Comparison of ENCODE assay signal across 8 mouse cellular contexts in the genomic region with DNA sequence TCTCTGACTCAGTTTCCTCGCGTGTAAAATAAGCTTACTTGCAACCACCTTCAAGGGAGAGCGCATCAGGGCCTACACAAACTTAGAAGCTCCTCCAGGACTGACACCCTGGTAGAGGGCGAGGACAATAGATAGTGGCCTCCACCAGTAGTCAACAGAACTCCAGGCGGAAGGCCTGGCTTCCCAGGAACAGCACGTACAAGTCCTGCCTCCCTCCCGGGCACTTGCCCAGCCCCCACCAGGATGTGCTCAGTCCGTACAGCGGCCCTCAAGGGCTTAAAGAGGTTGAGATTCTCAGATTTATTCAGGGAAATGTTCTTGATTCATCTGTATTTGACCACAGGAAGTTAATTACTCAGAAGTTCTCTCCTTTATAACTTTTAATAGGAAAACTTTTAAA. TPM values are rescaled to one million over a fixed set of nuclear protein-coding genes. Genes with fewer than 3 reads are reported as not detected.
DNase-seq lines count a peak whose midpoint lies in the region; ATAC-seq and TF ChIP-seq lines count a peak whose summit lies in the region.

No protein-coding gene starts in this region.

- peaks cover 3% of the 10 kb centered on the region; the same call in 1 of the 2 replicates for H3K4me1 ChIP-seq in forebrain, embryonic 14.5 days (ENCODE audit: control insufficient read depth, insufficient read depth, low read length)
- peaks cover 14% of the 10 kb centered on the region for H3K4me1 ChIP-seq in hindbrain, embryonic 13.5 days (replicated peaks)
- peaks cover 22% of the 10 kb centered on the region for H3K4me1 ChIP-seq in liver, adult 2 months (ENCODE audit: control insufficient read depth, insufficient read depth, low read length)
- H3K4me1 ChIP-seq in neural tube, embryonic 14.5 days (ENCODE audit: control insufficient read depth, insufficient read depth, low read length): 0 out of 2 replicates have a peak, but pooled peaks cover 2% of the 10 kb centered on the region

- 26% methylated on average over 9 of the region's 9 CpGs for WGBS in forebrain, embryonic 14.5 days
- 24% methylated on average over 9 of the region's 9 CpGs for WGBS in hindbrain, embryonic 13.5 days
- WGBS in liver, adult 2 months: 8% methylated on average over 9 of the region's 9 CpGs
- WGBS in neural tube, embryonic 14.5 days: 29% methylated on average over 9 of the region's 9 CpGs

- H3K9ac ChIP-seq in forebrain, embryonic 14.5 days (ENCODE audit: low read length): no peak overlapping the region
- H3K9ac ChIP-seq in hindbrain, embryonic 13.5 days: no peak overlapping the region
- peak overlapping the region; percentile 93 for H3K9ac ChIP-seq in liver, adult 2 months (ENCODE audit: low read depth, low read length)
- no peak overlapping the region for H3K9ac ChIP-seq in neural tube, embryonic 14.5 days (replicated peaks; ENCODE audit: low read depth, low read length)

- peaks cover 32% of the 10 kb centered on the region for H3K79me2 ChIP-seq in liver, adult 2 months (ENCODE audit: control insufficient read depth, insufficient read depth, low read length)

- H3K4me3 ChIP-seq in forebrain, embryonic 14.5 days (ENCODE audit: low read depth, low read length): peak overlapping the region; percentile 64; the same call in 1 of the 2 replicates
- H3K4me3 ChIP-seq in hindbrain, embryonic 13.5 days: peak overlapping the region; percentile 61
- peak overlapping the region; percentile 86 for H3K4me3 ChIP-seq in liver, adult 2 months (ENCODE audit: insufficient read depth, low read depth, low read length)
- peak overlapping the region; percentile 58; the same call in 1 of the 2 replicates for H3K4me3 ChIP-seq in neural tube, embryonic 14.5 days (ENCODE audit: low read depth, low read length)

- no peak overlapping the region for H3K27ac ChIP-seq in forebrain, embryonic 14.5 days (ENCODE audit: low read depth, low read length)
- H3K27ac ChIP-seq in hindbrain, embryonic 13.5 days: no peak overlapping the region
- H3K27ac ChIP-seq in liver, adult 2 months (replicated peaks; ENCODE audit: insufficient read depth, low read depth, low read length): peak overlapping the region; percentile 94
- no peak overlapping the region for H3K27ac ChIP-seq in neural tube, embryonic 14.5 days (ENCODE audit: low read depth, low read length)

- no peak for TF ChIP-seq CTCF in liver, adult 2 months (IDR thresholded peaks at IDR 0.05; ENCODE audit: low read depth, low read length)

- H3K4me2 ChIP-seq in forebrain, embryonic 14.5 days (ENCODE audit: low read length): peak overlapping the region; percentile 96
- H3K4me2 ChIP-seq in hindbrain, embryonic 13.5 days: peak overlapping the region; percentile 98
- H3K4me2 ChIP-seq in neural tube, embryonic 14.5 days (ENCODE audit: low read depth, low read length): peak overlapping the region; percentile 99; the same call in 1 of the 2 replicates

- DNase-seq in adrenal gland, postnatal 36 days: peak; percentile 42 to 56
- DNase-seq in forebrain, embryonic 14.5 days (ENCODE audit: low spot score): no peak
- peak; percentile 79 for DNase-seq in liver, adult 2 months (ENCODE audit: extremely low read depth, low read depth, low spot score)
- DNase-seq in right cerebral cortex, adult 2 months (ENCODE audit: low spot score in 2 of 2): no peak
- DNase-seq in thymus, postnatal 10 days (ENCODE audit: low spot score in 2 of 2): no peak
- DNase-seq in frontal cortex, postnatal 36 days (ENCODE audit: low spot score in 2 of 2): no peak

- no peaks in the 10 kb centered on the region for H3K36me3 ChIP-seq in forebrain, embryonic 14.5 days (ENCODE audit: control insufficient read depth, insufficient read depth, low read length)
- no peaks in the 10 kb centered on the region for H3K36me3 ChIP-seq in hindbrain, embryonic 13.5 days
- no peaks in the 10 kb centered on the region; the same call in 1 of the 2 replicates for H3K36me3 ChIP-seq in liver, adult 2 months (ENCODE audit: control insufficient read depth, insufficient read depth, low read length)
- H3K36me3 ChIP-seq in neural tube, embryonic 14.5 days (ENCODE audit: control insufficient read depth, insufficient read depth, low read length): no peaks in the 10 kb centered on the region

- peaks cover 8% of the 10 kb centered on the region for H3K27me3 ChIP-seq in forebrain, embryonic 14.5 days (replicated peaks; ENCODE audit: control insufficient read depth, insufficient read depth, low read length)
- peaks cover 42% of the 10 kb centered on the region for H3K27me3 ChIP-seq in hindbrain, embryonic 13.5 days
- no peaks in the 10 kb centered on the region for H3K27me3 ChIP-seq in liver, adult 2 months (ENCODE audit: control insufficient read depth, insufficient read depth, low read length)
- H3K27me3 ChIP-seq in neural tube, embryonic 14.5 days (ENCODE audit: control insufficient read depth, insufficient read depth, low read length): peaks cover 12% of the 10 kb centered on the region

- H3K9me3 ChIP-seq in forebrain, embryonic 14.5 days (replicated peaks; ENCODE audit: control insufficient read depth, low read length): no peaks in the 10 kb centered on the region
- no peaks in the 10 kb centered on the region for H3K9me3 ChIP-seq in hindbrain, embryonic 13.5 days
- H3K9me3 ChIP-seq in neural tube, embryonic 14.5 days (ENCODE audit: control insufficient read depth, low read length): no peaks in the 10 kb centered on the region

- no peak for TF ChIP-seq POLR2A in liver, adult 2 months (IDR thresholded peaks at IDR 0.05; ENCODE audit: extremely low read depth, insufficient read depth, low read length)

- ATAC-seq in forebrain, embryonic 14.5 days: no peak
- ATAC-seq in hindbrain, embryonic 13.5 days (ENCODE audit: low FRiP score): no peak
- ATAC-seq in neural tube, embryonic 14.5 days (ENCODE audit: low read depth): no peak

RNA-seq across cellular contexts. Expression of gene Cmtm8, which starts 1.1 kb away (rescaled TPM):
- 1 to 10 TPM; 5.7 to 6.9 TPM for total RNA-seq in adrenal gland, postnatal 36 days (2021)
- 8.7 and 9.5 TPM in 2 replicates for polyA plus RNA-seq in forebrain, embryonic 14.5 days (2014; fragmentation: Nextera tagmentation; extraction: Ambion mirVana)
- 15.8 and 20.0 TPM in 2 replicates for polyA plus RNA-seq in hindbrain, embryonic 13.5 days (2015; fragmentation: Nextera tagmentation; extraction: Ambion mirVana)
- 77.3 and 102 TPM in 2 replicates for total RNA-seq in liver, adult 2 months (2014; rRNA removed)
- polyA plus RNA-seq in liver, adult 2 months (2012; rRNA removed): 180 and 217 TPM in 2 replicates
- 8.1 and 12.5 TPM in 2 replicates for polyA plus RNA-seq in neural tube, embryonic 14.5 days (2014; fragmentation: Nextera tagmentation; extraction: Ambion mirVana)

Comparison
In these comparisons a context has a peak if more than half of its experiments do, and no peak if none do; other contexts are left out.
1. DNase-seq: peak in adrenal gland, postnatal 36 days (2 of 2) and liver, adult 2 months (single experiment); none in forebrain, embryonic 14.5 days (single experiment), right cerebral cortex, adult 2 months (0 of 2), thymus, postnatal 10 days (0 of 2) and frontal cortex, postnatal 36 days (0 of 2).
2. Peak in every context shown above with its lines, with median percentiles within 50 percentile points of each other: H3K4me2 ChIP-seq and H3K4me3 ChIP-seq.